Mouse (Mus musculus) cortical plate, adult 2 months (tissue): ENCODE results near the gene Gm12166. TPM values are rescaled to one million over a fixed set of nuclear protein-coding genes. Genes with fewer than 3 reads are reported as not detected.

ENCODE experiments used
- H3K27ac ChIP-seq: fragments of 200-500 bp; 2 replicates; pipeline ENCODE4 v1.5.1; 2012; ENCODE audit warnings: low read length, control low read depth, inconsistent platforms; ENCODE audit not compliant: insufficient read depth
- H3K4me1 ChIP-seq: fragments of 200-500 bp; 2 replicates; pipeline ENCODE4 v1.6.1; 2011; ENCODE audit warnings: low read length; ENCODE audit not compliant: control insufficient read depth, insufficient read depth
- H3K4me3 ChIP-seq: fragments of 200-500 bp; 2 replicates; pipeline ENCODE4 v1.5.1; 2011; ENCODE audit warnings: mild to moderate bottlenecking, low read length, control low read depth; ENCODE audit not compliant: insufficient read depth
- CTCF ChIP-seq: fragments of 200-500 bp; IDR thresholded peaks from 2 replicates; pipeline ENCODE4 v1.5.1; 2011; ENCODE audit warnings: mild to moderate bottlenecking, control low read depth, low read length; ENCODE audit not compliant: insufficient read depth; ENCODE audit errors: extremely low read depth
- POLR2A ChIP-seq: fragments of 200-500 bp; IDR thresholded peaks from 2 replicates; pipeline ENCODE4 v1.6.1; 2011; ENCODE audit warnings: mild to moderate bottlenecking, low read length, control low read depth; ENCODE audit not compliant: insufficient read depth; ENCODE audit errors: extremely low read depth
- polyA plus RNA-seq: library from polyadenylated mRNA; depleted of rRNA; stranded (reverse); fragments of >200 nt; gene quantifications from 2 replicates; pipeline ENCODE4 v1.2.3, GENCODE M21; 2012; rRNA removed

The Gm12166 gene
- polyA plus RNA-seq, 1 experiment, result 6.8 TPM

- Histone ChIP-seq H3K4me3 (no peak overlapping the region), H3K27ac (no peak overlapping the region), H3K4me1 (no peaks in the 10 kb centered on the region)
- TF ChIP-seq POLR2A, result no peak
- no peak for TF ChIP-seq CTCF
These were observed 30.3 kb downstream of the Gm12166 start for GRCm38 (mm10) chr11:46021850-46022249.

- no peaks in the 10 kb centered on the region for H3K4me1 ChIP-seq
- no peak overlapping the region for H3K4me3 ChIP-seq
- TF ChIP-seq POLR2A, result no peak
- no peak for TF ChIP-seq CTCF
- H3K27ac ChIP-seq, result no peak overlapping the region
These were observed 31.9 kb downstream of the Gm12166 start for GRCm38 (mm10) chr11:46020246-46020645.

- Histone ChIP-seq H3K4me3 (no peak overlapping the region), H3K4me1 (no peaks in the 10 kb centered on the region), H3K27ac (no peak overlapping the region)
- TF ChIP-seq POLR2A, result no peak
- peak; percentile 75 for TF ChIP-seq CTCF
These were observed 36.1 kb downstream of the Gm12166 start for GRCm38 (mm10) chr11:46016061-46016460.

Other genes starting within 250 kb of the Gm12166 start
- 41.5 and 41.7 TPM in 2 replicates for gene Clint1, start 200.3 kb downstream of the Gm12166 start, polyA plus RNA-seq
- gene Lsm11, start 107.4 kb downstream of the Gm12166 start, polyA plus RNA-seq, result 11.7 and 12.3 TPM in 2 replicates
- 8.2 and 8.4 TPM in 2 replicates for gene Thg1l, start 96.8 kb downstream of the Gm12166 start, polyA plus RNA-seq
- gene Sox30, start 72.0 kb downstream of the Gm12166 start, polyA plus RNA-seq, result 0.04 and 0.08 TPM in 2 replicates
- gene Adam19, start 3.7 kb upstream of the Gm12166 start, polyA plus RNA-seq, result 9.6 and 9.9 TPM in 2 replicates
- 4.0 and 4.9 TPM in 2 replicates for gene Nipal4, start 114.2 kb upstream of the Gm12166 start, polyA plus RNA-seq
- 0.61 and 0.96 TPM in 2 replicates for gene Fndc9, start 183.2 kb upstream of the Gm12166 start, polyA plus RNA-seq